Mouse (Mus musculus): Measurements from ENCODE around the gene Osbpl8.
"Not testable (repeated sequence)": the region's sequence is repeated elsewhere in the genome, so short reads cannot be mapped to it uniquely, and the experiment has no call there.

The Osbpl8 gene

GRCm38 (mm10) chr10:111164304-111165218 lies at the start of gene Osbpl8:
TSS of gene Osbpl8 (plus strand) at chr10:111164752.
- DNase-seq (ENCODE audit: low spot score in 2 of 2): peak; percentile 99

DNA sequence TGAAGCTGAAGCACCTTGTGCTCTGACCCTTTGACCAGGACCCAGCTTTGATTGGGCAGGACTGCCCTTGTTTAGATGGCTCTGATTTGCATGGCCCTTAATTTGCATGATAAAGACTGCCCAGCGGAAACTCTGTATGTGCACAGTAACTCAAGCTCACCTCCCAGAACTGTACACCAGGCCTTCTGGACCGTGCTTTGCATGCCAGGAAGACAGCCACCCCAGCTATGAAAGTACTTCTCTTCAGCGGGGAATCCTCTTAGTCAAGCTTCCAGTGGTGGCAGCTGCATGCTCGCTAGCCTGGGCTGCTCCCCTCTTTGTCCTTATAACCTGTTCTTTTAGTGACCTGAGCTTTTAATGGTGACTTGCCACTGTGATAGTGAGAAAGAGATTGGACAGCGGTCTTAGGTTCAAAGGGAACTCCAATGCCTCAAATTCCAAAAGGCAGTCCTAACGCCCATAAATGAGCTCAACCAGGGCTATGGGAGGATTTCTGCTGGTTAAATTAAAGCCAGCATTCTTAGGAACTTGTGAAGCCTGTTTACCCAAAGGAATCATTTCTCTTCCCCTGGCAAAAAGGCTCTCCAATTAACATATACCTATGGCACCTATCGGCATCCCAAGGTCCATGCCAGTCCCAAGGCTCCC lies 47.2 kb upstream of the Osbpl8 start:
- no peak for DNase-seq (ENCODE audit: low spot score in 2 of 2)

DNA sequence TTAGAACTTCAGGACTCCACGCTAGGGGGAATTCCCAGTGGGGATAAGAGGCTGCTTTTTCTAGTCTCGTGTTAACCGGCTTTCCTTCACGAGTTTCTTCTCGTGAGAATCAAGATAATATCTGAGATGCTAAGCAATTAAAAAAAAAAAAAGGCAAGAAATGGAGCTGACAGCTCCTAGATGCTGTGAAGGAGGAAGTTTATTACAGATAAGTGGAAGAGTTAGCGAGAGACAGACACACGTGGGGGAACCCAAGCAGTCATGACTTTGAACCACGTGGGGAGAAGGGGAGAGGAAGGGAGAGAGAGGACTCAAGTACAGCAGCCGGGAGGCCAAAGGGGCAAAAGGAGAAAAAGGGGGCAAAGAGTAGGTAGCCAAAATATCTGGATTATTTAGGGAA lies 46.3 kb upstream of the Osbpl8 start:
- no peak for DNase-seq (ENCODE audit: low spot score in 2 of 2)

DNA sequence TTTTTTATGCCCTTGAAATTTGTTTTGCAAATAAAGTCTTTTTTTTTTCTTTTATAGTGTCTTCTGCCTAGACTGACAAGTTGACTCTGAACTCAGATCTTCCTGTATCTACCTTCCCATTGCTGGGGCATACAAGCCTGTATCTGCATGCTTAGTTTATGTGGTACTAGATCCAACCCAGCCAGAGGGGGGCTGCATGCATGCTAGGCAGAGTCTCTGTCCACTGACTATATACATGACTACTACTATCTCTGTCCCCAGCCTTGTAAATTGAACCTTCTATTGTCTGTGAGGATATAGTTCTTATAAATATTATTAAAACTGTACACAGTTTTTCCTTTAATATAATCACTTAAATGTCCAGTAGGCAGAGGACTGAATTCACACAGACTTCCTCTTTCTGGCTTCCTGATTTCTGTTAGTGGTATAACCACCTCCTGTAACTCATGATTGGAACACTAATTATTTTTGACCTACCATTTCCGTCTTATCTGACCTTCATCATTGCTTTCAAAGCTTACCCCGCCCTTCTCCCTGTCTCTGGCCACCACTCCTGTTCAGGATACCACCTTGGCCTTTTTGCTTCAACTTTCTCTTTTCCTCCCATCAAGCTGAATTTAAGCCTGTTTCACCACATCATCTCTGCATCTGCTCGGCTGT lies 45.4 kb upstream of the Osbpl8 start:
- DNase-seq (ENCODE audit: low spot score in 2 of 2): no peak

GRCm38 (mm10) chr10:111119756-111120155 lies 44.8 kb upstream of the Osbpl8 start:
- DNase-seq (ENCODE audit: low spot score in 2 of 2): no peak

DNA sequence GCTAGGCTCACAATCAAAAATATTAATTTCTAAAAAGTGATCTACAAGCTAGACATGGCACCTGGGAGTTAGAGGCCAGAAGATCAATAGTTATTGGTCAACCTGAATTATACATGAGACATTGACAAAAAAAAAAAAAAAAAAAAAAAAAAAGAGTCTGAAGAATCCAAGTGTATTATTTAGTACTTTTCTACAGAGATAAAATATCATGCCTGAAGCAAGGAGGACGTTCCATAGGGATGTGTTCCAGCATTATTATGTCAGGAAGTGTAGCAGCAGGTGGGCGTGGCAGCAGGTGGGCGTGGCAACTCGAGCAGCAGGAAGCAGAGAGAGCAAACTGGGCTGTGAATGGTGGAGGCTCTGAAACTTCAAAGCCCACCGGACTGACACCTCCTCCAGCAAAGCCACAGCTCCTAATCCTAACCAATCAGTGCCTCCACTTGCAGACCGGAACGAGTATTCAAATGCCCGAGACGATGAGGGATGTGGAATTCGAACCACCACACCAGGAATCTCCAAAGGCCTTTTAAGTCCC lies 41.6 kb upstream of the Osbpl8 start:
- DNase-seq (ENCODE audit: low spot score in 2 of 2): no peak

- no peak for DNase-seq (ENCODE audit: low spot score in 2 of 2)
Measured at GRCm38 (mm10) chr10:111124175-111124574, 40.4 kb upstream of the Osbpl8 start.

DNA sequence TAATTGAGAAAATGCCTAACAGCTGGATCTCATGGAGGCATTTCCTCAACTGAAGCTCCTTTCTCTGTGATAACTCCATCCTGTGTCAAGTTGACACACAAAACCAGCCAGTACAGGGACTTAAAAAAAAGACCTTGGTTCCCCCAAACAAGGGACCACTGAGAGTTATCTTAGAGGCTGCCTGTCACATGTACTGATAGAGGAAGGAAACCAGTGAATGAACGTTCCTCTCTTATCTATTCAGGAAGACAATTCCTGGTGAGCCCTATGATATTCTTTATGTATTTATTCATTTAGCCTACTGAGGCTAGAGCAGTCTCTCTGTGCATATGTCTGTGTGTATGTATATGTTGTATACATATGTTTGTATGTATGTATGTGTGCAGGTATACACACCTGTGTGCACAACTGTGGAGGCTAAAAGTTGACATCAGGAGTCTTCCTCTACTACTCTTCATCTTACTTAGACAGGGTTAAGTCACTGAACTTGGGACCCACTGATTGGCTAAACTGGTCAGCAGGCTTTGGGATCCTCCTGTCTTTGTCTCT lies 39.7 kb upstream of the Osbpl8 start:
- no peak for DNase-seq (ENCODE audit: low spot score in 2 of 2)

GRCm38 (mm10) chr10:111127388-111127787 lies 37.2 kb upstream of the Osbpl8 start:
- DNase-seq (ENCODE audit: low spot score in 2 of 2): no peak

- no peak for DNase-seq (ENCODE audit: low spot score in 2 of 2)
Measured at GRCm38 (mm10) chr10:111128493-111128892, 36.1 kb upstream of the Osbpl8 start.

DNA sequence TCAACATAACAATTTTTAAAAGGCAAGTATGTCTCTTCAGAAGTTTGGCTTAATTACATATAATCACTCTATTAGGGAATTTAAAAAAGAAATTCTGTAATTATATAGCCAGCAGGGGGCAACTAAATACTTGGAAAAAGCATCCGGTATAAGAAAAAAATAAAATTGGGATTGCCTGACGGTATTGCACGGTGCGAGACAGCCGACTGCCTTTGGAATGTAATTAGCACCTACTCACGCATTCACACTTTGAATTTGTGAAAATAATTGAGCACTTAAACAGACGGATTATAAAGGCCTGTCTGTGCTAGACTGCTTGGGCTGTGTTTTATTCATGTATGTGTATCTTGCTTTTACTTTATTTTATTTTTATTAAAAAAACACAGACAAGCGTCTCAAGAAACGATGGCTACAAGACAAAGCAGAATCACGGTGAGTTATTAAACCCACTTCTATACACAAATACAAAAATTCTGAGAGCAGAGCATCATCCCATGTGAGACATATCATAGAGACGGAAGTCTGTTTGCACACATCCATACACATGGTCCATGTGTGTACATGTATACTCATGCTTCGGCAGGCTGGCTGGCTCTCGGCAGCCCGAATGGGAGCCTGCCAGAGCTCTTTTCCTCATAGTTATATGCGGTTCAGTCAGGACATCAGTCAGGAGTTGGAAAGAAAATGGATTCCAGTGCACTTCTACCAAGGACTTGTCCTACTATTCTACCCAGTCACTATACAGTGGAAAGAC lies 34.5 kb upstream of the Osbpl8 start:
- DNase-seq (ENCODE audit: low spot score in 2 of 2): no peak

- no peak for DNase-seq (ENCODE audit: low spot score in 2 of 2)
Measured at GRCm38 (mm10) chr10:111130872-111131271, 33.7 kb upstream of the Osbpl8 start.

DNA sequence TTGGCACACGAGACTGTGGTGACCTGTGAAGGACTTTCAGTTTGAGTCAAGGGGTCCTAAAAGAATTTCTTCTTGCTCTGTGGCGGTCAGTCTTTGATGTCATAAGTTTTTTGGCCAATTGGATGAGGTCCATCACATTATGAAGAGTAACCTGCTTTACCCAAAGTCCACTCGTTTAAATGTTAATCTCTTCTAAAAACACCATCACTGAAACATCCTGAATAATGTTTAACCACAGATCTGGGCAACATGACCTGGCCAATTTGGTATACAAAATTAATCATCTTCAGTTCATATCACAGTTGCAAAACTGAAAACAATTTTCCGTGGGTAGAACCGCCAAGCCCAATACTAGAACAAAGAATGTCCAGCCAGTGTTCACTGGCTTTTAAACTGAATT lies 31.3 kb upstream of the Osbpl8 start:
- no peak for DNase-seq (ENCODE audit: low spot score in 2 of 2)

- DNase-seq (ENCODE audit: low spot score in 2 of 2): no peak
Measured at GRCm38 (mm10) chr10:111133936-111134335, 30.6 kb upstream of the Osbpl8 start.

- DNase-seq (ENCODE audit: low spot score in 2 of 2): peak; percentile 37 to 41
Measured at GRCm38 (mm10) chr10:111134412-111134957, 30.1 kb upstream of the Osbpl8 start.

DNA sequence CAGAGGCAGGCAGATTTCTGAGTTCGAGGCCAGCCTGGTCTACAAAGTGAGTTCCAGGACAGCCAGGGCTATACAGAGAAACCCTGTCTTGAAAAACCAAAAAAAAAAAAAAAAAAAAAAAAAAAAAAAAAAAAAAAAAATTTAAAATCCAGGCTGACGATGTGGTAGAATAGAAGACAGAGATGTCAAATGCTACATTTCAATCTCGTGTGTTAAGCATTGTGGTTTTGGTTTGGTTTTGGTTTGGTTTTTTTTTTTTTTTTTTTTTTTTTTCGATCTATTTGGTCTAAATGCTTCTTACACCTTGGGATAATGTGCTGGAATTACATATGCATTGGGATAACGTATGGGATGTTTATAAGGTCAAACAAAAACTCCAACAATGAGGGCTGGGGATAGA lies 28.2 kb upstream of the Osbpl8 start:
- DNase-seq (ENCODE audit: low spot score in 2 of 2): not testable (repeated sequence)

DNA sequence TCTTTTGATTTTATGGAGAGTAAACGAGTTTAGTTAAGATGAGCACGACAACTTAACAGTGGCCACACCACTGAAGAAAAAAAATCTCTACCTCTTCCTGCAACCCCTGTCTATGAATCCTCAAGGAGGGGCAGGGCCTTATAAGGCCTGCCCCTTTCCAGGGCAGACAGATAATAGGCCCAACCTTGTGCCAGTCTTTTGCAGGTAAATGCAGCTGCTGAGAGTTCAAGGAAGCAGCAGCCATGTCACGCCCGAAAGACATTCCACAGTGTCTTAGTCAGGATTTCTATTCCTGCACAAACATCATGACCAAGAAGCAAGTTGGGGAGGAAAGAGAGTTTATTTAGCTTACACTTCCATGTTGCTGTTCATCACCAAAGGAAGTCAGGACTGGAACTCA lies 26.6 kb upstream of the Osbpl8 start:
- no peak for DNase-seq (ENCODE audit: low spot score in 2 of 2)

DNA sequence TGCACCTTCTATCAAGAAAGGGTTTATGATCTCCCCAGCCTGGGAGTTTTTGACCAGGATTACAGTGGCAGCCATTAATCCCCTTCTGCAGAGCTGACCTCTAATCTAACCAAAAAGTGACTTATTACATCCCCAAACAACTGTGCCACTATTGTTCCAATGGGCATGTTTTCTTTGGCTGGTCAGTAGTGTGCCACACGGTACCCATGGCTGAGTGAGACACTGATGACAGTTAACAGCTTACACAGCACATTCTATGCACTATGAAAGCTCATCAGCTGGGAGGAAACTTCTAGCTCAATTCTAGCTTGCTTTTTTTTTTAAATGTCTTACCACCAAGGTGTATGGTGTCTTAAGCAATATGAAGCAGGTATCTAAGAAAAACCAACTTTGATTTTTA lies 25.4 kb upstream of the Osbpl8 start:
- DNase-seq (ENCODE audit: low spot score in 2 of 2): no peak

- no peak for DNase-seq (ENCODE audit: low spot score in 2 of 2)
Measured at GRCm38 (mm10) chr10:111139881-111140280, 24.7 kb upstream of the Osbpl8 start.

GRCm38 (mm10) chr10:111144371-111144959 lies 20.1 kb upstream of the Osbpl8 start:
- no peak for DNase-seq (ENCODE audit: low spot score in 2 of 2)

GRCm38 (mm10) chr10:111149761-111150160 lies 14.8 kb upstream of the Osbpl8 start:
- no peak for DNase-seq (ENCODE audit: low spot score in 2 of 2)

Measured in frontal cortex, postnatal 36 days (tissue).